Mouse (Mus musculus) olfactory bulb, adult 2 months (tissue): ENCODE measurements at regions not wholly inside any gene's neighbourhood (a gene's known extent, or its start where the extent isn't known, plus 50 kb on each side); places are given as distances from the start of the nearest gene placed in this dataset.

ENCODE experiments used
- CTCF ChIP-seq: fragments of 200-500 bp; IDR thresholded peaks from 2 replicates; pipeline ENCODE4 v1.5.1; 2012; ENCODE audit warnings: low read depth, mild to moderate bottlenecking, low read length, moderate library complexity; ENCODE audit not compliant: insufficient read depth
- POLR2A ChIP-seq: fragments of 200-500 bp; IDR thresholded peaks from 2 replicates; pipeline ENCODE4 v1.6.1; 2012; ENCODE audit warnings: mild to moderate bottlenecking, low read depth, low read length, moderate library complexity; ENCODE audit not compliant: insufficient read depth

DNA sequence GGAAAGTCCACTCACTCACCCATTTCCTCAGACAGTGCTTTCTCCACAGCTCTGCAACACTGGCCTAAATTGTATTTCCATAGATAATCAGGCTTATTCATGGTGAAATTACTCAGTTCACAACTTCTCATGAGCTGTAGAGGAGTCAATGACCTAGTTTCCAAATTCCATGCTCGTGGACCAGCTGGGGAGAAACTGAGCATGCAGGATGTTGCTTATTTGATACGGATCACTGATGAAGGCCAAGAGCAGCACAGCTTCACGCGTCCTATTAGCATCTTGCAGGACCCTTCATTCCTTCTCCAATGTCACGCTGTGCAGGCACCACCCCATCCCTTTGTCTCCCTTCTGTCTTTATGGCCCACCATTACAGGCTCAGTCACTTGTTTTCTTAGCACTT lies 169.2 kb upstream of the Tsc22d2 start:
- TF ChIP-seq POLR2A (no peak), CTCF (no peak)
